Mouse (Mus musculus) limb, embryonic 13.5 days (tissue): ENCODE data around the gene Slc45a2. TPM values are rescaled to one million over a fixed set of nuclear protein-coding genes. Genes with fewer than 3 reads are reported as not detected.

Experiments
- ATAC-seq: fragments of 200-750 bp; cut with Nextera tagmentation; 2 replicates; pipeline ENCODE4 v1.8.0; 2017; ENCODE audit warnings: low read depth, moderate number of reproducible peaks, moderate TSS enrichment; ENCODE audit not compliant: low FRiP score
- H3K27ac ChIP-seq: fragments of 300-500 bp; sonication (generic); 2 replicates; pipeline ENCODE4 v1.5.1; 2015; ENCODE audit warnings: inconsistent platforms, mild to moderate bottlenecking, moderate library complexity
- H3K27me3 ChIP-seq: fragments of 300-500 bp; sonication (generic); 2 replicates; pipeline ENCODE4 v1.6.1; 2015; ENCODE audit warnings: mild to moderate bottlenecking, inconsistent platforms
- H3K36me3 ChIP-seq: fragments of 300-500 bp; sonication (generic); 2 replicates; pipeline ENCODE4 v1.6.1; 2015; ENCODE audit warnings: inconsistent platforms, mild to moderate bottlenecking, moderate library complexity
- H3K4me1 ChIP-seq: fragments of 300-500 bp; sonication (generic); 2 replicates; pipeline ENCODE4 v1.6.1; 2015; ENCODE audit warnings: inconsistent platforms
- H3K4me2 ChIP-seq: fragments of 300-500 bp; sonication (generic); replicated peaks from 2 replicates; pipeline ENCODE4 v1.6.1; 2015; ENCODE audit warnings: inconsistent platforms, mild to moderate bottlenecking, moderate library complexity
- H3K4me3 ChIP-seq: fragments of 300-500 bp; sonication (generic); 2 replicates; pipeline ENCODE4 v1.5.1; 2015; ENCODE audit warnings: moderate library complexity, mild to moderate bottlenecking, inconsistent platforms
- H3K9ac ChIP-seq: fragments of 300-500 bp; sonication (generic); 2 replicates; pipeline ENCODE4 v1.6.1; 2015; ENCODE audit warnings: mild to moderate bottlenecking, inconsistent platforms
- H3K9me3 ChIP-seq: fragments of 300-500 bp; sonication (generic); 2 replicates; pipeline ENCODE4 v1.6.1; 2016; ENCODE audit warnings: inconsistent platforms
- WGBS: fragments of 180-500 bp; shearing (Covaris S2); methylation state at CpG from one replicate; pipeline ENCODE4 v1.1.7; 2015; 5-methylcytosine and 5-hydroxymethylcytosine counted together
- polyA plus RNA-seq: library from polyadenylated mRNA; unstranded; fragments of >200 nt; fragmentation: Nextera tagmentation; extraction: Ambion mirVana; gene quantifications from 2 replicates; pipeline ENCODE4 v1.2.1, GENCODE M21; 2015

Gene Slc45a2
- polyA plus RNA-seq, result 0.23 and 0.38 TPM in 2 replicates

GRCm38 (mm10) chr15:11000421-11000820, at the start of gene Slc45a2:
Gene Slc45a2, plus strand, starts transcription at chr15:11000721.
- H3K27ac ChIP-seq, result no peak within 1 kb of the TSS
- H3K9me3 ChIP-seq, result no peaks in the 10 kb centered on the region
- no peak within 1 kb of the TSS for H3K4me3 ChIP-seq
- WGBS, result 62% methylated on average over 7 of the region's 7 CpGs
- no peak within 1 kb of the TSS for H3K9ac ChIP-seq
- H3K27me3 ChIP-seq, result no peaks in the 10 kb centered on the region
- no peaks in the 10 kb centered on the region for H3K4me1 ChIP-seq
- no peak within 1 kb of the TSS for H3K4me2 ChIP-seq
- ATAC-seq, result no peak
- peaks cover 9% of the 10 kb centered on the region; the same call in 1 of the 2 replicates for H3K36me3 ChIP-seq

GRCm38 (mm10) chr15:10951951-10952759, 48.4 kb upstream of the Slc45a2 start, which contains the start of gene C1qtnf3:
Gene C1qtnf3, plus strand, starts transcription at chr15:10952332.
- peak within 1 kb of the TSS; percentile 34 for H3K27ac ChIP-seq
- peak; percentile 70 for ATAC-seq
- peak within 1 kb of the TSS; percentile 5; the same call in 1 of the 2 replicates for H3K4me3 ChIP-seq
- no peaks in the 10 kb centered on the region for H3K27me3 ChIP-seq
- H3K9ac ChIP-seq, result no peak within 1 kb of the TSS
- H3K36me3 ChIP-seq, result no peaks in the 10 kb centered on the region
- WGBS, result 57% methylated on average over 23 of the region's 23 CpGs
- peak within 1 kb of the TSS; percentile 39 for H3K4me2 ChIP-seq
- H3K9me3 ChIP-seq, result no peaks in the 10 kb centered on the region
- H3K4me1 ChIP-seq, result peaks cover 9% of the 10 kb centered on the region

GRCm38 (mm10) chr15:10952760-10953305, 47.7 kb upstream of the Slc45a2 start:
- WGBS, result 73% methylated on average over 4 of the region's 4 CpGs
- Histone ChIP-seq H3K4me1 (peaks cover 9% of the 10 kb centered on the region), H3K36me3 (no peaks in the 10 kb centered on the region), H3K9ac (no peak overlapping the region), H3K4me3 (0 out of 2 replicates have a peak overlapping the region, but pooled peaks have one; percentile 5), H3K9me3 (no peaks in the 10 kb centered on the region), H3K4me2 (peak overlapping the region; percentile 39), H3K27ac (0 out of 2 replicates have a peak overlapping the region, but pooled peaks have one; percentile 34), H3K27me3 (no peaks in the 10 kb centered on the region)
- no peak for ATAC-seq

- ATAC-seq, result no peak
- H3K4me3 ChIP-seq, result no peak overlapping the region
- WGBS, result 73% methylated on average over 1 of the region's 1 CpGs
- H3K27ac ChIP-seq, result no peak overlapping the region
- H3K4me1 ChIP-seq, result peaks cover 9% of the 10 kb centered on the region
- H3K27me3 ChIP-seq, result no peaks in the 10 kb centered on the region
- no peaks in the 10 kb centered on the region for H3K36me3 ChIP-seq
- H3K9me3 ChIP-seq, result no peaks in the 10 kb centered on the region
- H3K4me2 ChIP-seq, result no peak overlapping the region; the same call in 1 of the 2 replicates
- H3K9ac ChIP-seq, result no peak overlapping the region
These were observed 47.1 kb upstream of the Slc45a2 start for GRCm38 (mm10) chr15:10953465-10953864.

GRCm38 (mm10) chr15:10954381-10955016, 46.0 kb upstream of the Slc45a2 start:
- H3K4me1 ChIP-seq, result peaks cover 9% of the 10 kb centered on the region
- no peak overlapping the region for H3K27ac ChIP-seq
- H3K27me3 ChIP-seq, result no peaks in the 10 kb centered on the region
- ATAC-seq, result no peak
- no peak overlapping the region for H3K9ac ChIP-seq
- no peak overlapping the region for H3K4me2 ChIP-seq
- WGBS, result 86% methylated on average over 6 of the region's 6 CpGs
- no peaks in the 10 kb centered on the region for H3K36me3 ChIP-seq
- no peak overlapping the region for H3K4me3 ChIP-seq
- H3K9me3 ChIP-seq, result no peaks in the 10 kb centered on the region

GRCm38 (mm10) chr15:10955156-10955555, 45.4 kb upstream of the Slc45a2 start:
- H3K4me2 ChIP-seq, result no peak overlapping the region
- no peaks in the 10 kb centered on the region for H3K36me3 ChIP-seq
- no peak overlapping the region for H3K27ac ChIP-seq
- H3K27me3 ChIP-seq, result no peaks in the 10 kb centered on the region
- no peak overlapping the region for H3K9ac ChIP-seq
- WGBS, result 46% methylated on average over 5 of the region's 5 CpGs
- no peak for ATAC-seq
- no peak overlapping the region for H3K4me3 ChIP-seq
- peaks cover 9% of the 10 kb centered on the region for H3K4me1 ChIP-seq
- H3K9me3 ChIP-seq, result no peaks in the 10 kb centered on the region

- Histone ChIP-seq H3K4me1 (peaks cover 9% of the 10 kb centered on the region), H3K9me3 (no peaks in the 10 kb centered on the region), H3K9ac (no peak overlapping the region), H3K4me2 (no peak overlapping the region), H3K4me3 (no peak overlapping the region), H3K27ac (no peak overlapping the region), H3K36me3 (no peaks in the 10 kb centered on the region), H3K27me3 (no peaks in the 10 kb centered on the region)
- ATAC-seq, result no peak
- 55% methylated on average over 3 of the region's 3 CpGs for WGBS
These were observed 43.8 kb upstream of the Slc45a2 start for GRCm38 (mm10) chr15:10956706-10957105.

- no peak overlapping the region for H3K27ac ChIP-seq
- no peaks in the 10 kb centered on the region for H3K27me3 ChIP-seq
- H3K9me3 ChIP-seq, result no peaks in the 10 kb centered on the region
- H3K4me1 ChIP-seq, result no peaks in the 10 kb centered on the region
- no peak for ATAC-seq
- H3K36me3 ChIP-seq, result no peaks in the 10 kb centered on the region
- no peak overlapping the region for H3K9ac ChIP-seq
- no peak overlapping the region for H3K4me2 ChIP-seq
- no peak overlapping the region for H3K4me3 ChIP-seq
- WGBS, result 82% methylated on average over 15 of the region's 15 CpGs
These were observed 41.1 kb upstream of the Slc45a2 start for GRCm38 (mm10) chr15:10959277-10960026.

GRCm38 (mm10) chr15:10960267-10960666, 40.3 kb upstream of the Slc45a2 start:
- Histone ChIP-seq H3K27me3 (no peaks in the 10 kb centered on the region), H3K36me3 (no peaks in the 10 kb centered on the region), H3K4me2 (no peak overlapping the region), H3K4me3 (no peak overlapping the region), H3K9me3 (no peaks in the 10 kb centered on the region), H3K9ac (no peak overlapping the region), H3K27ac (no peak overlapping the region), H3K4me1 (no peaks in the 10 kb centered on the region)
- 92% methylated on average over 5 of the region's 5 CpGs for WGBS
- ATAC-seq, result no peak

GRCm38 (mm10) chr15:10962601-10963000, 37.9 kb upstream of the Slc45a2 start:
- H3K27me3 ChIP-seq, result no peaks in the 10 kb centered on the region
- H3K9ac ChIP-seq, result no peak overlapping the region
- no peak overlapping the region for H3K4me2 ChIP-seq
- no peaks in the 10 kb centered on the region for H3K4me1 ChIP-seq
- H3K9me3 ChIP-seq, result no peaks in the 10 kb centered on the region
- ATAC-seq, result no peak
- no peak overlapping the region for H3K27ac ChIP-seq
- no peak overlapping the region for H3K4me3 ChIP-seq
- WGBS, result 92% methylated on average over 2 of the region's 2 CpGs
- no peaks in the 10 kb centered on the region for H3K36me3 ChIP-seq

GRCm38 (mm10) chr15:10969439-10969838, 31.1 kb upstream of the Slc45a2 start:
- Histone ChIP-seq H3K4me1 (no peaks in the 10 kb centered on the region), H3K36me3 (no peaks in the 10 kb centered on the region), H3K4me2 (no peak overlapping the region), H3K9ac (no peak overlapping the region), H3K27ac (no peak overlapping the region), H3K27me3 (no peaks in the 10 kb centered on the region), H3K9me3 (no peaks in the 10 kb centered on the region), H3K4me3 (no peak overlapping the region)
- WGBS, result 75% methylated on average over 3 of the region's 3 CpGs
- no peak for ATAC-seq
